Mouse (Mus musculus): Measurements from ENCODE around the gene Trnt1.

Gene Trnt1

DNA sequence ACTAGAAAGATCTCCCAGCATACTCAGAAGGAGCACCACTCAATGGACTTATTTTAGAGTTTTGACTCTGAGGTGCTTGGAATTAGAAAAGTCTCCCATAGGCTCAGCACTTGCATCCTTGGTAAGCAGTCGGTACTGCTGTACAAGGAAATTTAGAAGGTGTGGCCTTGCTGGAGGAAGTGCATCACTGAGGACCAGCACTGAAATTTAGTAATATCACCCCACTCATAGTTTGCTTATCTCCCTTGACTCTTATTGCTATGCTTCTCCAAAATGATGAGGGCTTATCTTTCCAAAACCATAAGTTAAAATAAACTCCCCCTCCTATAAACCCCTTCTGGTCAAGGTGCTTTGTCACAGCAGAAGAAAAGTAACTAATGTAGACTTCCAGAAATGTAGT lies 7.4 kb upstream of the Trnt1 start:
- Histone ChIP-seq H3K9me3 (ENCODE audit: low read length) (no peaks in the 10 kb centered on the region), H3K36me3 (ENCODE audit: insufficient read depth, low read length) (no peaks in the 10 kb centered on the region), H3K27me3 (ENCODE audit: insufficient read depth, low read length) (0 out of 2 replicates have a peak, but pooled peaks cover 6% of the 10 kb centered on the region), H3K4me1 (replicated peaks; ENCODE audit: low read depth, low read length) (no peaks in the 10 kb centered on the region), H3K4me3 (replicated peaks; ENCODE audit: low read length) (no peak overlapping the region)
- TF ChIP-seq CTCF (conservative IDR thresholded peaks at IDR 0.05; ENCODE audit: low read length) (no peak), NANOG (IDR thresholded peaks at IDR 0.05; ENCODE audit: borderline replicate concordance, low read length) (no peak)

DNA sequence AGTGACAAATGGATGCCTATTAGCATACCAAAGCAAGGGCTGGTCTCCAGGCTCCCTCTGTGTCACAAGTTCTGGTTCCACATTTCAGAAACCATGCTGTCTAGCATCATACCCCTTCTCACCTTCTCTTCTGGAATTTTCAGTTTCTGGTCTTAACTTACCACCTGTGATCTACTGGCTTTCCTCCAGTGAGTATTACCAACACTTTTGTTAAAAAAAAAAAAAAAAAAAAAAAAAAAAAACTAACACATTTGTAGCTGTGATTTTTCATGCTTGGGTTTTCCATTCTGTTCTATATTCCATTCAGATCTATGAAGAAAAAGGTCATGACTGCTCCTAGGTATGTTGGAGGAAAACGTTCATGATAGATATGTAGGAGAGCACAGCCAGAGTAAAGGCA lies 3.0 kb upstream of the Trnt1 start:
- Histone ChIP-seq H3K27me3 (ENCODE audit: insufficient read depth, low read length) (no peaks in the 10 kb centered on the region), H3K36me3 (ENCODE audit: insufficient read depth, low read length) (0 out of 2 replicates have a peak, but pooled peaks cover 6% of the 10 kb centered on the region), H3K4me3 (replicated peaks; ENCODE audit: low read length) (no peak overlapping the region), H3K9me3 (ENCODE audit: low read length) (no peaks in the 10 kb centered on the region), H3K4me1 (replicated peaks; ENCODE audit: low read depth, low read length) (peaks cover 15% of the 10 kb centered on the region)
- TF ChIP-seq POU5F1 (IDR thresholded peaks at IDR 0.05; ENCODE audit: borderline replicate concordance, low read length) (no peak), NANOG (IDR thresholded peaks at IDR 0.05; ENCODE audit: borderline replicate concordance, low read length) (no peak), CTCF (conservative IDR thresholded peaks at IDR 0.05; ENCODE audit: low read length) (no peak)

DNA sequence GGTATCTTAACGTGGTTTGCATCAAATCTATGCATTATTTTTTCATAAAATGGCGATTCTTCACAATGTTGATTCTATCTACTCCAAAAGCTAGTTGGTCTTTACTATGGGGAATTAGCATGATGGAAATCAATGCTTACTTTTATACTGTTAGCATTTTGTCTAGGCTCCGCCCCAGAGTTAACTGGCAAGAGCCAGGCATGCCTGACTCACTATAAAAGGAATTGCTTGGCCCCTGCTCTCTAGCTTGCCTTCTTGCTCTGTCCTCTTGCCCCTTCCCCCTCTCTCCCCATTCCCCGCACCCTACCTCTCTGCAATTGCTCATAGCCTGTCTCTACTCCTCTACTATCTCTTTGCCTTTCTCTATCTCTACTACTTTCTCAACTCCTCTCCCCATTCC lies 2.1 kb upstream of the Trnt1 start:
- Histone ChIP-seq H3K27me3 (ENCODE audit: insufficient read depth, low read length) (no peaks in the 10 kb centered on the region), H3K4me3 (replicated peaks; ENCODE audit: low read length) (no peak overlapping the region), H3K9me3 (ENCODE audit: low read length) (no peaks in the 10 kb centered on the region), H3K4me1 (replicated peaks; ENCODE audit: low read depth, low read length) (peaks cover 15% of the 10 kb centered on the region), H3K36me3 (ENCODE audit: insufficient read depth, low read length) (peaks cover 13% of the 10 kb centered on the region)
- TF ChIP-seq NANOG (IDR thresholded peaks at IDR 0.05; ENCODE audit: borderline replicate concordance, low read length) (no peak), CTCF (conservative IDR thresholded peaks at IDR 0.05; ENCODE audit: low read length) (no peak), POU5F1 (IDR thresholded peaks at IDR 0.05; ENCODE audit: borderline replicate concordance, low read length) (no peak)

DNA sequence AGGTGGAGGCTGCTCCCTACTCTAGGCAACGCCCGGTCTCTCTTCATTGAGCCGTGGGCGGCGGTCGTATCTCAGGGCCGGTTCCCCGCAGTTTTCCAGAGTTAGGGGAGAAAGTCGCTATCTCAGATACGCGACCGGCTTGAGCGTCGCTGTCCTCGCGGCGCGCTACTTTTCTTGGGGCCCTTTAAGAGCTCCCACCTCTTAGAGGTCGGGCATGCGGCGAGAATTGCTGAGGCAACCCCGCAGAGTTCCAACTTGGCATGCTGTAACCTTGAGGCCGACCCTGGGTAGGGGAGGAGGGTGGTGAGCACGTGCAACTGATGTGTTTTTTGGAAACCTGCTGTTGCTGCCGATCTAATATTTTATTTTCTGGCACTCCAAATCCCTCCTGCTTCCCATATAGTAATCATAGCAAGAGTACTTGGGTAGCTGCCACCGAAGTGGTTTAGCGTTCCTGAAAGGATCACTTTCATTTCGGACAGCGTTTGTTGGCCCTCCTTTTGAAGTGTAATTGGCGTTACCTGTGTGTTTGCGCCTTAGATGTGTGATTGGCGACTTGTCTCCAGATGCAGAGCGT lies 458 bp downstream of the Trnt1 start:
- peak overlapping the region; percentile 88 for H3K4me3 ChIP-seq (replicated peaks; ENCODE audit: low read length)
- H3K27me3 ChIP-seq (ENCODE audit: insufficient read depth, low read length): no peaks in the 10 kb centered on the region
- H3K4me1 ChIP-seq (replicated peaks; ENCODE audit: low read depth, low read length): peaks cover 15% of the 10 kb centered on the region
- peaks cover 38% of the 10 kb centered on the region for H3K36me3 ChIP-seq (ENCODE audit: insufficient read depth, low read length)
- H3K9me3 ChIP-seq (ENCODE audit: low read length): no peaks in the 10 kb centered on the region
- TF ChIP-seq NANOG (IDR thresholded peaks at IDR 0.05; ENCODE audit: borderline replicate concordance, low read length) (no peak), CTCF (conservative IDR thresholded peaks at IDR 0.05; ENCODE audit: low read length) (no peak), POU5F1 (IDR thresholded peaks at IDR 0.05; ENCODE audit: borderline replicate concordance, low read length) (no peak)

DNA sequence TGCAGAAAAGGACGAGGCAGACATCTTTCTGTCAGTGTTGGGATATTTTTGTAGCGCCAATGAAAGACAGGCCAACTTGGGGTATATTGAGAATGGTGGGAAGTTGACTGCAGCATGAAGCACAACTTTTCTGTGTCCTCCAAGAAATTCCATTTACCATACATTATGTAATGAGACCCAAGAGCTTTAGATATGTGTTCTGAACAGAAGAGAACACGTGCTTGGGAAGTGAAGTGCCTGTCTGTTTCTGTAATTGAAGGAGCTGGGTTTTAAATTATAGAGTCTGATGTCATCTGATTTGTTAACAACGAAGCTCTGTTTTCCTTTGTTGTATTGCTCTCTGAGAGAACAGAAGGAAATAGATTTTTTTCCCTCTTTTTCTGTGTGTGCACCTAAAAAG lies 1.1 kb downstream of the Trnt1 start:
- no peaks in the 10 kb centered on the region for H3K9me3 ChIP-seq (ENCODE audit: low read length)
- peaks cover 44% of the 10 kb centered on the region for H3K36me3 ChIP-seq (ENCODE audit: insufficient read depth, low read length)
- peaks cover 15% of the 10 kb centered on the region for H3K4me1 ChIP-seq (replicated peaks; ENCODE audit: low read depth, low read length)
- TF ChIP-seq NANOG (IDR thresholded peaks at IDR 0.05; ENCODE audit: borderline replicate concordance, low read length): no peak
- TF ChIP-seq CTCF (conservative IDR thresholded peaks at IDR 0.05; ENCODE audit: low read length): no peak
- TF ChIP-seq POU5F1 (IDR thresholded peaks at IDR 0.05; ENCODE audit: borderline replicate concordance, low read length): no peak
- H3K4me3 ChIP-seq (replicated peaks; ENCODE audit: low read length): peak overlapping the region; percentile 88
- H3K27me3 ChIP-seq (ENCODE audit: insufficient read depth, low read length): no peaks in the 10 kb centered on the region

DNA sequence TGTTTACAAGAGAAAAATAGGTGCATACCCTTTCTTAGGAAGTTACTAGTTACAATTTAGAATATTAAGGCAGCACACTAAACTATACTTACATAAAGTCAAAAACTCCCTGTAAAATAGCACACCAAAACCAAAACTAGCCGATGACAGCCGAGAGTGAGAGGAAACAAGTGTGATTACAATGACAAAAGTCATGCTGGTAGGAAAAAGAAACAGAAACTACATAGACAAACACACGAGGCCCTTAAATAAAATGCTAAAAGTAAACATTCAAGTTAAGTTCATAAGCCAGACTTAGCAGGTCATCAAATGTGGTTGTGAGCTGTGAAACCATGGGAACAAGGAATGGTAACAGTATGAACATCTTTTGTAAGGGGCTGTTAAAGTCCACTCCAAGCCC lies 18.2 kb downstream of the Trnt1 start:
- Histone ChIP-seq H3K27me3 (ENCODE audit: insufficient read depth, low read length) (no peaks in the 10 kb centered on the region), H3K4me1 (replicated peaks; ENCODE audit: low read depth, low read length) (no peaks in the 10 kb centered on the region), H3K36me3 (ENCODE audit: insufficient read depth, low read length) (peaks cover 58% of the 10 kb centered on the region), H3K9me3 (ENCODE audit: low read length) (no peaks in the 10 kb centered on the region), H3K4me3 (replicated peaks; ENCODE audit: low read length) (no peak overlapping the region)
- TF ChIP-seq CTCF (conservative IDR thresholded peaks at IDR 0.05; ENCODE audit: low read length) (no peak), POU5F1 (IDR thresholded peaks at IDR 0.05; ENCODE audit: borderline replicate concordance, low read length) (no peak), NANOG (IDR thresholded peaks at IDR 0.05; ENCODE audit: borderline replicate concordance, low read length) (no peak)

DNA sequence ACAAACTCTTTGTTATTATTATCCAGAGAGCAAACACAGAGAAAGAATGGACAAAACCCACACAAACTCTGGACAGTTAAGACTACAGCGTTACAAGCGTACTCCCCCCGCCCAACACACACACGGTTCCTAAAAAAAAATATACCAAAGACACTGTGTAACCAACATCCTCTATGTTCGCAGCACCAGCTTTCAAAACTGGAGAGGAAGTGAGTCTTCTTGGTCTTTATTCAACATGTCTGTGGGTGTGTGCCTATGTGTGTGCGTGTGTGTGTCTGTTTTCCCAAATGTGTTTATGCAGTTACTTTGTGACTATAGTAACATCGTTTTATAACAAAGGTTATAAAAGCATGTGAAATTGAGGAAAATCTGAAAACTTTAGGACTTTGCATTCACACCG lies 22.5 kb downstream of the Trnt1 start:
- H3K4me1 ChIP-seq (replicated peaks; ENCODE audit: low read depth, low read length): 0 out of 2 replicates have a peak, but pooled peaks cover 4% of the 10 kb centered on the region
- no peak overlapping the region for H3K4me3 ChIP-seq (replicated peaks; ENCODE audit: low read length)
- H3K36me3 ChIP-seq (ENCODE audit: insufficient read depth, low read length): peaks cover 70% of the 10 kb centered on the region
- no peak for TF ChIP-seq POU5F1 (IDR thresholded peaks at IDR 0.05; ENCODE audit: borderline replicate concordance, low read length)
- TF ChIP-seq NANOG (IDR thresholded peaks at IDR 0.05; ENCODE audit: borderline replicate concordance, low read length): no peak
- no peak for TF ChIP-seq CTCF (conservative IDR thresholded peaks at IDR 0.05; ENCODE audit: low read length)
- no peaks in the 10 kb centered on the region for H3K9me3 ChIP-seq (ENCODE audit: low read length)
- no peaks in the 10 kb centered on the region for H3K27me3 ChIP-seq (ENCODE audit: insufficient read depth, low read length)

DNA sequence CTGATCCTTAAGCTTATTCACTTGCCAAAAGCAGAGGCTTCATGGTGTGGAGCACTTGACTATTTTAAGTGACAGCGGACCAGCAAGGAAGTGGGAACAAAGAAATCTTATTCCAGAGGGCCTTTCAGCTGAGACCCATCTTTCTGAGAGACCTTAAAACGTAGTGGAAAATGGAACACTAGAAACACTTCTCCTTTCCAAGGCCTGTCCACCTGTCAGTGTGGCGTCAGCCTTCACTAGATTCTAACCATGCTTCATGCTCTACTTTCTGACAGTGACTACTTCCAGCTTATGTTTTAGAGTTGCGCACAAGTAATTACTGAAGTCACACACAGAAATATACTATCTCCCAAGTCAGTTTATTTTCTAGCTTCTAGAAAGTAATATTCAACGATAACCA lies 23.6 kb downstream of the Trnt1 start:
- Histone ChIP-seq H3K9me3 (ENCODE audit: low read length) (no peaks in the 10 kb centered on the region), H3K27me3 (ENCODE audit: insufficient read depth, low read length) (no peaks in the 10 kb centered on the region), H3K4me3 (replicated peaks; ENCODE audit: low read length) (no peak overlapping the region), H3K36me3 (ENCODE audit: insufficient read depth, low read length) (peaks cover 65% of the 10 kb centered on the region), H3K4me1 (replicated peaks; ENCODE audit: low read depth, low read length) (0 out of 2 replicates have a peak, but pooled peaks cover 4% of the 10 kb centered on the region)
- no peak for TF ChIP-seq NANOG (IDR thresholded peaks at IDR 0.05; ENCODE audit: borderline replicate concordance, low read length)
- no peak for TF ChIP-seq CTCF (conservative IDR thresholded peaks at IDR 0.05; ENCODE audit: low read length)
- TF ChIP-seq POU5F1 (IDR thresholded peaks at IDR 0.05; ENCODE audit: borderline replicate concordance, low read length): no peak

DNA sequence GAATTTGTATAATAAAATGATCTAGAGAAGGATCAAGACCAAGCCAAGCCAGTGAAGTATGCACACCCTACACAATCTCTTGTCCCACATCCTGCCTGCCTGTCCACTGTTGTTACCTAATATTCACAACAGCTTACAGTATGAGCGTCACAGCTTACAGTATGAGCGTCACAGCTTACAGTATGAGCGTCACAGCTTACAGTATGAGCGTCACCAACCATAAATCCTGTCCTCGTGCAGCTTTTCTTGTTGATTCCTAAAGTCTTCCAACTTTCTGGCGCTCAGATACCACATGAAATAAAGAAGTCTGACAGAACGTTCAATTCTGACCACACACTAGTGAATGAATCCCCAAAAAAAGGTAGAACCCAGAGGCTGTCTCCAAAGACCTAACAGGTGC lies 24.2 kb downstream of the Trnt1 start:
- Histone ChIP-seq H3K27me3 (ENCODE audit: insufficient read depth, low read length) (no peaks in the 10 kb centered on the region), H3K36me3 (ENCODE audit: insufficient read depth, low read length) (peaks cover 60% of the 10 kb centered on the region), H3K4me3 (replicated peaks; ENCODE audit: low read length) (no peak overlapping the region), H3K9me3 (ENCODE audit: low read length) (no peaks in the 10 kb centered on the region), H3K4me1 (replicated peaks; ENCODE audit: low read depth, low read length) (0 out of 2 replicates have a peak, but pooled peaks cover 4% of the 10 kb centered on the region)
- TF ChIP-seq POU5F1 (IDR thresholded peaks at IDR 0.05; ENCODE audit: borderline replicate concordance, low read length): no peak
- TF ChIP-seq NANOG (IDR thresholded peaks at IDR 0.05; ENCODE audit: borderline replicate concordance, low read length): no peak
- no peak for TF ChIP-seq CTCF (conservative IDR thresholded peaks at IDR 0.05; ENCODE audit: low read length)

Data from E14TG2a.4 (cell line).